Mouse (Mus musculus) liver, postnatal 0 days (tissue): ENCODE results near the gene Arhgdib.

Experiments
- CTCF ChIP-seq: sonication (generic); IDR thresholded peaks from 2 replicates; pipeline ENCODE4 v1.5.1; 2016; ENCODE audit warnings: antibody characterized with exemption, low read depth
- EP300 ChIP-seq: IDR thresholded peaks from 2 replicates; pipeline ENCODE4 v1.6.1; 2016; ENCODE audit warnings: antibody characterized with exemption, low read depth, mild to moderate bottlenecking

DNA sequence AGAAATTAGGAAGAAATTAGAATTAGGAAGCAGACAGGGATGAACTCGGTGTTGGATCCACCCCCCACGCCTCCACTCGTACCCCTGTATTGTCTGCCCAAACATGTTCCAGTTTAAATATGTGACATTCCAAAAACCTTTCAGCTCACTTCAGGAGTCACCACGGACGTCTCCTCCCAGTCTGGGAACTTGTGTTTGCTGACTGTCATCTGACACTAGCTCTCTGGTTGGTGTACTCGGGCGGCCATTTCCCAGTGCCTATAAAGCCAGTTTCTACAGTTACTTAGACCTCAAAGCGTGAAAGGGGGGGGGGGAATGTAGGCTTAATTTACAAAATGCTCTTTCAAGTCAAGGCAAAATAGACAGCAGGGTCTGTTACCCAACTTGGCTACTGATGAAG is 60.0 kb downstream of the Arhgdib start:
- TF ChIP-seq CTCF (no peak), EP300 (no peak)
